Mouse (Mus musculus) neural tube, embryonic 10.5 days (tissue): Measurements from ENCODE around the gene Rnf208.
A peak's percentile ranks its signal among the peaks of the same experiment; 100 is the strongest.
"Not testable (repeated sequence)": the region's sequence is repeated elsewhere in the genome, so short reads cannot be mapped to it uniquely, and the experiment has no call there.

Experiments used
- DNase-seq: peaks from one replicate; pipeline ENCODE4 v3.0.0-alpha.2; 2017; ENCODE audit warnings: low spot score; ENCODE audit errors: extremely low spot score

Gene Rnf208

GRCm38 (mm10) chr2:25246183-25247072, 4.4 kb downstream of the Rnf208 start, which contains the start of gene AL732309.1:
AL732309.1 (minus strand) TSS chr2:25246863.
- no peak for DNase-seq

GRCm38 (mm10) chr2:25252331-25252730, 10.3 kb downstream of the Rnf208 start:
- no peak for DNase-seq

GRCm38 (mm10) chr2:25255284-25255779, 13.3 kb downstream of the Rnf208 start, which contains the start of gene Tmem203:
Tmem203 (plus strand) TSS chr2:25255439.
- DNase-seq = peak; percentile 98

GRCm38 (mm10) chr2:25256443-25257109, 14.5 kb downstream of the Rnf208 start:
- not testable (repeated sequence) for DNase-seq

- not testable (repeated sequence) for DNase-seq
These were observed 15.2 kb downstream of the Rnf208 start for GRCm38 (mm10) chr2:25257250-25257649.

GRCm38 (mm10) chr2:25258887-25259286, 16.8 kb downstream of the Rnf208 start:
- DNase-seq = no peak

GRCm38 (mm10) chr2:25261870-25262269, 19.8 kb downstream of the Rnf208 start:
- DNase-seq = no peak

GRCm38 (mm10) chr2:25262291-25262767, 20.3 kb downstream of the Rnf208 start, which contains the start of gene Tprn:
Tprn (plus strand) TSS chr2:25262618.
- DNase-seq = peak; percentile 90

GRCm38 (mm10) chr2:25262795-25263622, 21.0 kb downstream of the Rnf208 start:
- DNase-seq = no peak

GRCm38 (mm10) chr2:25263623-25264285, 21.7 kb downstream of the Rnf208 start:
- DNase-seq = no peak

- no peak for DNase-seq
These were observed 22.2 kb downstream of the Rnf208 start for GRCm38 (mm10) chr2:25264286-25264660.

- no peak for DNase-seq
These were observed 22.8 kb downstream of the Rnf208 start for GRCm38 (mm10) chr2:25264851-25265250.

GRCm38 (mm10) chr2:25265897-25266656, 24.0 kb downstream of the Rnf208 start:
- DNase-seq = no peak

GRCm38 (mm10) chr2:25266720-25267119, 24.7 kb downstream of the Rnf208 start:
- no peak for DNase-seq

GRCm38 (mm10) chr2:25267241-25267640, 25.2 kb downstream of the Rnf208 start:
- DNase-seq = no peak

- DNase-seq = no peak
These were observed 25.8 kb downstream of the Rnf208 start for GRCm38 (mm10) chr2:25267746-25268309.

- DNase-seq = peak; percentile 99
These were observed 29.9 kb downstream of the Rnf208 start, which contains the start of the genes Ssna1 and Anapc2 for GRCm38 (mm10) chr2:25271827-25272511. Ssna1 (minus strand) TSS chr2:25272438. Anapc2 (plus strand) TSS chr2:25272478.

GRCm38 (mm10) chr2:25272515-25272914, 30.5 kb downstream of the Rnf208 start:
- DNase-seq = no peak

- DNase-seq = no peak
These were observed 31.0 kb downstream of the Rnf208 start for GRCm38 (mm10) chr2:25273010-25273409.
